Mouse (Mus musculus) liver, embryonic 14.5 days (tissue): ENCODE results near the gene Chpt1.

Experiments
- CTCF ChIP-seq: IDR thresholded peaks from 2 replicates; pipeline ENCODE4 v1.5.1; 2016; ENCODE audit warnings: antibody characterized with exemption, low read depth, control low read depth
- EP300 ChIP-seq: IDR thresholded peaks from 2 replicates; pipeline ENCODE4 v1.6.1; 2016; ENCODE audit warnings: antibody characterized with exemption, low read depth

DNA sequence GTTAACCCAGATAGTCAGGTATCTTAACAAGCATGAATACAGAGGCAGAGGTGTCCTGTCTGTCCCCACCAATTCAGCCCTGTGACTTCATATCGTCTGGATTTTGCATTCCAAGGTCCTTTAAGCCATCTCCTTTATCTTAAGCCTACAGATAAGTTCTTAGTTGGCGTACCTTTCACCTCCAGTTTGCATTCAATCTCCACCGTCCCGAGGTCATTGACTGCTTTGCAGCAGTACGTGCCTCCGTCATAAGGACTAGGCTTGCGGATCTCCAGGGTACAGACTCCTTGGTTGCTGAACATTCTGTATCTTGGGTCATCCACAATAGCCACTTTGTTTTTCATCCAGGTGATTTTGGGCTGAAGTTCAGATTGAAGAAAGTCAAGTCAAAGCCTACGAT lies 18.9 kb upstream of the Chpt1 start:
- TF ChIP-seq CTCF (no peak), EP300 (no peak)
